Mouse (Mus musculus) E14TG2a.4 (cell line): Measurements from ENCODE around the gene Aspdh.

Experiments
- H3K27me3 ChIP-seq: 2 replicates; pipeline ENCODE4 v1.6.1; 2014; ENCODE audit warnings: low read length, control low read depth; ENCODE audit not compliant: insufficient read depth
- H3K36me3 ChIP-seq: 2 replicates; pipeline ENCODE4 v1.6.1; 2014; ENCODE audit warnings: low read length, control low read depth; ENCODE audit not compliant: insufficient read depth
- H3K4me1 ChIP-seq: replicated peaks from 2 replicates; pipeline ENCODE4 v1.6.1; 2014; ENCODE audit warnings: low read depth, low read length, control low read depth
- H3K4me3 ChIP-seq: replicated peaks from 2 replicates; pipeline ENCODE4 v1.5.1; 2014; ENCODE audit warnings: mild to moderate bottlenecking, low read length
- H3K9me3 ChIP-seq: 2 replicates; pipeline ENCODE4 v1.6.1; 2014; ENCODE audit warnings: low read length, control low read depth
- CTCF ChIP-seq: conservative IDR thresholded peaks from 2 replicates; pipeline ENCODE4 v1.5.1; 2014; ENCODE audit warnings: low read length
- NANOG ChIP-seq: IDR thresholded peaks from 2 replicates; pipeline ENCODE4 v1.6.1; 2014; ENCODE audit warnings: borderline replicate concordance, low read length, mixed read lengths
- POU5F1 ChIP-seq: IDR thresholded peaks from 2 replicates; pipeline ENCODE4 v1.6.1; 2014; ENCODE audit warnings: low read length, borderline replicate concordance

Gene Aspdh

GRCm38 (mm10) chr7:44472961-44473646 lies 7.9 kb downstream of the Aspdh start:
- Histone ChIP-seq H3K4me3 (no peak overlapping the region), H3K36me3 (peaks cover 6% of the 10 kb centered on the region; the same call in 1 of the 2 replicates), H3K27me3 (peaks cover 37% of the 10 kb centered on the region), H3K4me1 (peaks cover 23% of the 10 kb centered on the region), H3K9me3 (no peaks in the 10 kb centered on the region)
- TF ChIP-seq NANOG, result no peak
- no peak for TF ChIP-seq POU5F1
- no peak for TF ChIP-seq CTCF

GRCm38 (mm10) chr7:44474419-44474818 lies 9.2 kb downstream of the Aspdh start:
- peaks cover 49% of the 10 kb centered on the region for H3K27me3 ChIP-seq
- H3K9me3 ChIP-seq, result no peaks in the 10 kb centered on the region
- H3K36me3 ChIP-seq, result peaks cover 3% of the 10 kb centered on the region; the same call in 1 of the 2 replicates
- TF ChIP-seq CTCF (no peak), POU5F1 (no peak), NANOG (no peak)
- H3K4me1 ChIP-seq, result peaks cover 10% of the 10 kb centered on the region; the same call in 1 of the 2 replicates
- H3K4me3 ChIP-seq, result no peak overlapping the region

GRCm38 (mm10) chr7:44475046-44475614 lies 9.9 kb downstream of the Aspdh start:
- Histone ChIP-seq H3K27me3 (peaks cover 55% of the 10 kb centered on the region), H3K36me3 (no peaks in the 10 kb centered on the region), H3K4me1 (peaks cover 7% of the 10 kb centered on the region; the same call in 1 of the 2 replicates), H3K4me3 (no peak overlapping the region), H3K9me3 (no peaks in the 10 kb centered on the region)
- TF ChIP-seq POU5F1 (no peak), CTCF (no peak), NANOG (no peak)

GRCm38 (mm10) chr7:44482836-44483435 lies 17.7 kb downstream of the Aspdh start:
- peaks cover 12% of the 10 kb centered on the region; the same call in 1 of the 2 replicates for H3K36me3 ChIP-seq
- TF ChIP-seq POU5F1, result no peak
- no peak for TF ChIP-seq NANOG
- TF ChIP-seq CTCF, result no peak
- H3K4me1 ChIP-seq, result peaks cover 35% of the 10 kb centered on the region
- peaks cover 49% of the 10 kb centered on the region for H3K27me3 ChIP-seq
- no peak overlapping the region for H3K4me3 ChIP-seq
- no peaks in the 10 kb centered on the region for H3K9me3 ChIP-seq

- H3K36me3 ChIP-seq, result peaks cover 20% of the 10 kb centered on the region
- H3K27me3 ChIP-seq, result peaks cover 39% of the 10 kb centered on the region
- H3K4me1 ChIP-seq, result peaks cover 38% of the 10 kb centered on the region
- no peak for TF ChIP-seq NANOG
- TF ChIP-seq CTCF, result no peak
- TF ChIP-seq POU5F1, result no peak
- H3K9me3 ChIP-seq, result no peaks in the 10 kb centered on the region
- no peak overlapping the region for H3K4me3 ChIP-seq
Measured at GRCm38 (mm10) chr7:44484109-44484508, 18.9 kb downstream of the Aspdh start.

- peaks cover 38% of the 10 kb centered on the region for H3K4me1 ChIP-seq
- peaks cover 29% of the 10 kb centered on the region for H3K36me3 ChIP-seq
- peaks cover 31% of the 10 kb centered on the region for H3K27me3 ChIP-seq
- TF ChIP-seq POU5F1, result no peak
- peak; percentile 70; the same call in 1 of the 2 replicates for TF ChIP-seq NANOG
- peak; percentile 100 for TF ChIP-seq CTCF
- H3K4me3 ChIP-seq, result no peak overlapping the region
- H3K9me3 ChIP-seq, result no peaks in the 10 kb centered on the region
Measured at GRCm38 (mm10) chr7:44484841-44485571, 19.8 kb downstream of the Aspdh start.

- H3K36me3 ChIP-seq, result peaks cover 36% of the 10 kb centered on the region
- H3K27me3 ChIP-seq, result peaks cover 24% of the 10 kb centered on the region
- H3K9me3 ChIP-seq, result no peaks in the 10 kb centered on the region
- TF ChIP-seq NANOG, result no peak
- no peak for TF ChIP-seq CTCF
- TF ChIP-seq POU5F1, result no peak
- no peak overlapping the region for H3K4me3 ChIP-seq
- H3K4me1 ChIP-seq, result peaks cover 38% of the 10 kb centered on the region
Measured at GRCm38 (mm10) chr7:44485572-44486195, 20.5 kb downstream of the Aspdh start.
